Mouse (Mus musculus) neural tube, embryonic 12.5 days (tissue): ENCODE measurements around the gene Gm11554. TPM values are rescaled to one million over a fixed set of nuclear protein-coding genes. Genes with fewer than 3 reads are reported as not detected.

ENCODE experiments used
- ATAC-seq: fragments of 200-750 bp; cut with Nextera tagmentation; 2 replicates; pipeline ENCODE4 v1.8.0; 2017; ENCODE audit warnings: low read depth, mild to moderate bottlenecking, moderate TSS enrichment, moderate library complexity; ENCODE audit not compliant: low FRiP score
- H3K27ac ChIP-seq: fragments of 300-500 bp; sonication (generic); 2 replicates; pipeline ENCODE4 v1.5.1; 2016
- H3K27me3 ChIP-seq: fragments of 300-500 bp; sonication (generic); replicated peaks from 2 replicates; pipeline ENCODE4 v1.6.1; 2016; ENCODE audit warnings: mild to moderate bottlenecking
- H3K36me3 ChIP-seq: fragments of 300-500 bp; sonication (generic); 2 replicates; pipeline ENCODE4 v1.6.1; 2016; ENCODE audit warnings: mild to moderate bottlenecking
- H3K4me1 ChIP-seq: fragments of 300-500 bp; sonication (generic); 2 replicates; pipeline ENCODE4 v1.6.1; 2016
- H3K4me2 ChIP-seq: fragments of 300-500 bp; sonication (generic); replicated peaks from 2 replicates; pipeline ENCODE4 v1.6.1; 2016; ENCODE audit warnings: mild to moderate bottlenecking
- H3K4me3 ChIP-seq: fragments of 300-500 bp; sonication (generic); 2 replicates; pipeline ENCODE4 v1.5.1; 2016
- H3K9ac ChIP-seq: fragments of 300-500 bp; sonication (generic); 2 replicates; pipeline ENCODE4 v1.6.1; 2016; ENCODE audit warnings: mild to moderate bottlenecking
- H3K9me3 ChIP-seq: fragments of 300-500 bp; sonication (generic); 2 replicates; pipeline ENCODE4 v1.6.1; 2016; ENCODE audit warnings: mild to moderate bottlenecking
- WGBS: fragments of 180-500 bp; shearing (Covaris S2); methylation state at CpG from one replicate; pipeline ENCODE4 v1.1.7; 2016; 5-methylcytosine and 5-hydroxymethylcytosine counted together
- polyA plus RNA-seq: library from polyadenylated mRNA; unstranded; fragments of >200 nt; fragmentation: Nextera tagmentation; extraction: Ambion mirVana; gene quantifications from 2 replicates; pipeline ENCODE4 v1.2.1, GENCODE M21; 2016

Gene Gm11554
- polyA plus RNA-seq, 1 experiment from 2014 or later: not detected

DNA sequence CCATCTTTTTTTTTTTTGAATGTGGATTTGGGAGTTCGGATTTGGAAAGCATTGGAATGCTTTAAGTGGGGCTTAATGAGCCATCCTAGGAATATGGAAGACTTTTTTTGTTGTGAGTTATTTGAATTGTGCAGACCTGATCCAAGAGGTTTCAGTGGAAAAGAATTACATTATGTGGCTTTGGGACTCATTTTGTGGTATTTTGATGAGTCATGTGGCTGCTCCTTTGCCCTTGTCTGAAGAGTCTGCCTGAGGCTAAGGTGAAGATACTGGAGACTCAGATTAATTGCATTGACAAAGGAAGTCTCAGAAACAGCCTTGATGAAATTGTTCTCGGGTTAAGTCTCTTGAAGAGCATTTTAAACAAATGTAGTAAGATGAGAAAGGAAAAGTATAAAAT is 35.8 kb downstream of the Gm11554 start:
- Histone ChIP-seq H3K9me3 (no peaks in the 10 kb centered on the region), H3K4me3 (no peak overlapping the region), H3K27me3 (no peaks in the 10 kb centered on the region), H3K9ac (no peak overlapping the region), H3K36me3 (no peaks in the 10 kb centered on the region), H3K4me2 (no peak overlapping the region), H3K4me1 (no peaks in the 10 kb centered on the region), H3K27ac (no peak overlapping the region)
- WGBS: 83% methylated on average over 2 of the region's 2 CpGs
- no peak for ATAC-seq

DNA sequence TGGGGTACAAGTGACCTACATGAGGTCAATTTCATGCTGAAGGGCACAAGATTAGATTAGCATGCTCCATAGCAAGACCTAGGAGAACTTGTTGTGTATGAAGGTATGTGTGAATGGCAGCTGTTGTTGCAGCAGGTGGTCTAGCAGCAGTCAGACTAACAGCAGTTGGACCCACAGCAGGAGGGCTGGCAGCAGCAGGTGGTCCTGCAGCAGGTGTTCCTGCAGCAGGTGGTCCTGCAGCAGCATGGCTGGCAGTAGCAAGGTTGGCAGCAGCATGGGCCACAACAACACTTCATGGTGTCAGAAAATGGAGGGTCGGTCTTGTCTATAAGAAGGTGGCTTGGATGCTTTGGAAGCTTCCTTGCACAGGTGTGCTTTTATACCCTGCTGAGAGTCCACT is 45.4 kb downstream of the Gm11554 start:
- Histone ChIP-seq H3K36me3 (no peaks in the 10 kb centered on the region), H3K9me3 (no peaks in the 10 kb centered on the region)

More for the DNA sequence above, 45.4 kb downstream of the Gm11554 start:
- no peak for ATAC-seq
- H3K9ac ChIP-seq: no peak overlapping the region
- H3K4me1 ChIP-seq: no peaks in the 10 kb centered on the region
- H3K27me3 ChIP-seq: no peaks in the 10 kb centered on the region
- H3K4me3 ChIP-seq: no peak overlapping the region
- H3K4me2 ChIP-seq: no peak overlapping the region
- H3K27ac ChIP-seq: no peak overlapping the region
- 92% methylated on average over 1 of the region's 1 CpGs for WGBS

Other genes with a start within 250 kb of the Gm11554 start
- gene Krtap3-2, start 247.6 kb downstream of the Gm11554 start, polyA plus RNA-seq: not detected in 2 replicates
- gene Gm11939, start 245.0 kb downstream of the Gm11554 start, polyA plus RNA-seq: not detected in 2 replicates
- gene Krtap3-1, start 237.8 kb downstream of the Gm11554 start, polyA plus RNA-seq: not detected in 2 replicates
- not detected in 2 replicates for gene Krtap1-5, start 223.4 kb downstream of the Gm11554 start, polyA plus RNA-seq
- not detected in 2 replicates for gene Krtap1-4, start 220.8 kb downstream of the Gm11554 start, polyA plus RNA-seq
- gene Krtap1-3, start 213.1 kb downstream of the Gm11554 start, polyA plus RNA-seq: not detected in 2 replicates
- gene Krtap9-3, start 206.3 kb downstream of the Gm11554 start, polyA plus RNA-seq: not detected in 2 replicates
- not detected in 2 replicates for gene Gm11938, start 201.1 kb downstream of the Gm11554 start, polyA plus RNA-seq
- gene Gm11937, start 194.3 kb downstream of the Gm11554 start, polyA plus RNA-seq: not detected in 2 replicates
- gene Krtap2-4, start 189.6 kb downstream of the Gm11554 start, polyA plus RNA-seq: not detected in 2 replicates
- gene Gm11562, start 184.0 kb downstream of the Gm11554 start, polyA plus RNA-seq: not detected in 2 replicates
- not detected in 2 replicates for gene Krtap4-1, start 176.2 kb downstream of the Gm11554 start, polyA plus RNA-seq
- gene Krtap4-2, start 169.4 kb downstream of the Gm11554 start, polyA plus RNA-seq: not detected in 2 replicates
- not detected in 2 replicates for gene Krtap4-7, start 160.4 kb downstream of the Gm11554 start, polyA plus RNA-seq
- not detected in 2 replicates for gene Gm11555, start 154.2 kb downstream of the Gm11554 start, polyA plus RNA-seq
- not detected in 2 replicates for gene Gm11563, start 145.5 kb downstream of the Gm11554 start, polyA plus RNA-seq
- gene Krtap4-6, start 138.5 kb downstream of the Gm11554 start, polyA plus RNA-seq: not detected in 2 replicates
- not detected in 2 replicates for gene Gm14190, start 113.7 kb downstream of the Gm11554 start, polyA plus RNA-seq
- gene Gm14180, start 70.2 kb downstream of the Gm11554 start, polyA plus RNA-seq: not detected in 2 replicates
- not detected in 2 replicates for gene Gm11595, start 31.5 kb downstream of the Gm11554 start, polyA plus RNA-seq
- not detected in 2 replicates for gene Krtap4-8, start 23.7 kb downstream of the Gm11554 start, polyA plus RNA-seq
- gene Krtap4-9, start 19.2 kb downstream of the Gm11554 start, polyA plus RNA-seq: not detected in 2 replicates
- gene Gm11596, start 11.0 kb downstream of the Gm11554 start, polyA plus RNA-seq: not detected in 2 replicates
- not detected in 2 replicates for gene Gm11569, start 5.5 kb downstream of the Gm11554 start, polyA plus RNA-seq
- not detected in 2 replicates for gene Krtap4-13, start 5.4 kb upstream of the Gm11554 start, polyA plus RNA-seq
- not detected in 2 replicates for gene Gm11564, start 11.2 kb upstream of the Gm11554 start, polyA plus RNA-seq
- gene 2300003K06Rik, start 33.6 kb upstream of the Gm11554 start, polyA plus RNA-seq: not detected in 2 replicates
- gene Krtap4-16, start 47.2 kb upstream of the Gm11554 start, polyA plus RNA-seq: not detected in 2 replicates
- gene Gm11568, start 53.5 kb upstream of the Gm11554 start, polyA plus RNA-seq: not detected in 2 replicates
- not detected in 2 replicates for gene Gm11559, start 60.0 kb upstream of the Gm11554 start, polyA plus RNA-seq
- not detected in 2 replicates for gene Krtap9-1, start 68.9 kb upstream of the Gm11554 start, polyA plus RNA-seq
- gene Gm11567, start 74.7 kb upstream of the Gm11554 start, polyA plus RNA-seq: not detected in 2 replicates
- not detected in 2 replicates for gene Krtap31-1, start 103.5 kb upstream of the Gm11554 start, polyA plus RNA-seq
- not detected in 2 replicates for gene Gm11565, start 110.3 kb upstream of the Gm11554 start, polyA plus RNA-seq
- not detected in 2 replicates for gene Krtap31-2, start 131.8 kb upstream of the Gm11554 start, polyA plus RNA-seq
- not detected in 2 replicates for gene Krtap9-5, start 144.0 kb upstream of the Gm11554 start, polyA plus RNA-seq
- not detected in 2 replicates for gene Krtap29-1, start 174.6 kb upstream of the Gm11554 start, polyA plus RNA-seq
- 0.14 TPM in 1 of 2 replicates, not detected in the other for gene Krtap16-1, start 182.2 kb upstream of the Gm11554 start, polyA plus RNA-seq
- 0.37 TPM in 1 of 2 replicates, not detected in the other for gene Krtap17-1, start 189.5 kb upstream of the Gm11554 start, polyA plus RNA-seq
- gene Krt33a, start 211.8 kb upstream of the Gm11554 start, polyA plus RNA-seq: not detected in 2 replicates
- gene Krt33b, start 225.4 kb upstream of the Gm11554 start, polyA plus RNA-seq: not detected in 2 replicates
- not detected in 2 replicates for gene Krt34, start 237.1 kb upstream of the Gm11554 start, polyA plus RNA-seq
- not detected in 2 replicates for gene Krt31, start 246.1 kb upstream of the Gm11554 start, polyA plus RNA-seq